Mouse (Mus musculus) erythroid progenitor cell, adult 5-6 weeks (primary cell): ENCODE results near the gene Grik2. TPM values are rescaled to one million over a fixed set of nuclear protein-coding genes. Genes with fewer than 3 reads are reported as not detected.

Experiments
- ATAC-seq: replicated peaks from 2 replicates; pipeline ENCODE4 v1.8.0; 2016; ENCODE audit warnings: moderate number of reproducible peaks, mild to moderate bottlenecking, moderate TSS enrichment, inconsistent platforms; ENCODE audit not compliant: poor library complexity, low FRiP score, severe bottlenecking
- total RNA-seq, 2 experiments: library from RNA; stranded (forward) in 1 of 2; stranded (reverse) in 1 of 2; fragments of 150-400 nt in 1 of 2; fragments of 186-747, 209-891 nt in 1 of 2; gene quantifications; 2 replicates each; pipeline versions ENCODE4 v1.2.3 to v1.2.4; 2015 to 2017; ENCODE audit warnings: low replicate concordance in 2 of 2

The Grik2 gene
- total RNA-seq (2015; ENCODE audit: low replicate concordance) (not detected in 2 replicates), total RNA-seq (2017; ENCODE audit: low replicate concordance) (not detected in 2 replicates)

- ATAC-seq, result no peak
Measured at GRCm38 (mm10) chr10:49788381-49788906, at the start of gene Grik2. Grik2 (minus strand) TSS chr10:49788766.

GRCm38 (mm10) chr10:49834392-49834791, 45.8 kb upstream of the Grik2 start:
- no peak for ATAC-seq

- no peak for ATAC-seq
Measured at GRCm38 (mm10) chr10:49807276-49807675, 18.7 kb upstream of the Grik2 start.

GRCm38 (mm10) chr10:49801001-49801400, 12.4 kb upstream of the Grik2 start:
- no peak for ATAC-seq

GRCm38 (mm10) chr10:49794129-49794528, 5.6 kb upstream of the Grik2 start:
- no peak for ATAC-seq

- ATAC-seq, result no peak
Measured at GRCm38 (mm10) chr10:49790326-49790725, 1.8 kb upstream of the Grik2 start.

- ATAC-seq, result no peak
Measured at GRCm38 (mm10) chr10:49789711-49790110, 1.1 kb upstream of the Grik2 start.

GRCm38 (mm10) chr10:49788914-49789313, 348 bp upstream of the Grik2 start:
- ATAC-seq, result no peak

GRCm38 (mm10) chr10:49786630-49787029, 1.9 kb downstream of the Grik2 start:
- no peak for ATAC-seq

GRCm38 (mm10) chr10:49785477-49785876, 3.1 kb downstream of the Grik2 start:
- ATAC-seq, result no peak

- ATAC-seq, result no peak
Measured at GRCm38 (mm10) chr10:49784831-49785230, 3.7 kb downstream of the Grik2 start.

- ATAC-seq, result no peak
Measured at GRCm38 (mm10) chr10:49782741-49783691, 5.5 kb downstream of the Grik2 start.

GRCm38 (mm10) chr10:49782061-49782460, 6.5 kb downstream of the Grik2 start:
- no peak for ATAC-seq

GRCm38 (mm10) chr10:49780430-49780829, 8.1 kb downstream of the Grik2 start:
- ATAC-seq, result no peak

GRCm38 (mm10) chr10:49768897-49769296, 19.7 kb downstream of the Grik2 start:
- ATAC-seq, result no peak

GRCm38 (mm10) chr10:49767556-49767955, 21.0 kb downstream of the Grik2 start:
- ATAC-seq, result no peak

- ATAC-seq, result no peak
Measured at GRCm38 (mm10) chr10:49762607-49763006, 26.0 kb downstream of the Grik2 start.

- no peak for ATAC-seq
Measured at GRCm38 (mm10) chr10:49751769-49752168, 36.8 kb downstream of the Grik2 start.

GRCm38 (mm10) chr10:49731841-49732240, 56.7 kb downstream of the Grik2 start:
- ATAC-seq, result no peak

GRCm38 (mm10) chr10:49723706-49724105, 64.9 kb downstream of the Grik2 start:
- ATAC-seq, result no peak

GRCm38 (mm10) chr10:49716856-49717255, 71.7 kb downstream of the Grik2 start:
- no peak for ATAC-seq
